Mouse (Mus musculus): ENCODE measurements around the gene Tmem205. TPM values are rescaled to one million over a fixed set of nuclear protein-coding genes. Genes with fewer than 3 reads are reported as not detected.

The Tmem205 gene
- total RNA-seq, 2 experiments from 2014 or later, result 28.1 to 31.6 TPM

DNA sequence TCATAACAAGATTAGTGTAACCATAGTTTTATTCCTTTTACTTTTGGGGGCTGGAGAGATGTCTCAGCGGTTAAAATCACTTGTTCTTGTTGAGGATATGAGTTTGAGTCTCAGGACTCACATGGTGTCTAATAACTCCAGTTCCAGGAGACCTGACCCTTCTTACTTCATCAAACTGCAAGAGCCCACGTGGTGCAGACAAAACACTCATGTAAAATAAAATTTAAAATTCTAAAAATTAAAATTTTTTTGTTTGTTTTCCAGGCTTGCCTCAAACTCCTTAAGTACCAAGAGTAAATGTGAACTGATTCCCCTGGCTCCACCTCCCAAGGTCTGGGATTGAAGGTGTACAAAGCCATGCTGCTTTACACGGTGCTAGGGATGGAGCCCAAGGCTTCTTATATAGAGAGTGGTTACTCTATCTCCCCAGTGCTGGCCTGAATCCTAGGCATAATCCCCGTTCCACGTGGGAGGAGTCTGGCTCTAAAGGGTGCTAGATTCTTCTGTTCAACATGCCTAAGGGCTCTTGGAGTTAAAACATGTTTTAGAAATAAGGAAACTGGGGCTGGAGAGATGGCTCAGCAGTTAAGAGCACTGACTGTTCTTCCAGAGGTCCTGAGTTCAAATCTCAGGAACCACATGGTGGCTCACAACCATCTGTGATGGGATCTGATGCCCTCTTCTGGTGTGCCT, 8.5 kb downstream of the Tmem205 start:
- DNase-seq, result no peak
- intact Hi-C loops (cut with DNase I), result no loop called here

DNA sequence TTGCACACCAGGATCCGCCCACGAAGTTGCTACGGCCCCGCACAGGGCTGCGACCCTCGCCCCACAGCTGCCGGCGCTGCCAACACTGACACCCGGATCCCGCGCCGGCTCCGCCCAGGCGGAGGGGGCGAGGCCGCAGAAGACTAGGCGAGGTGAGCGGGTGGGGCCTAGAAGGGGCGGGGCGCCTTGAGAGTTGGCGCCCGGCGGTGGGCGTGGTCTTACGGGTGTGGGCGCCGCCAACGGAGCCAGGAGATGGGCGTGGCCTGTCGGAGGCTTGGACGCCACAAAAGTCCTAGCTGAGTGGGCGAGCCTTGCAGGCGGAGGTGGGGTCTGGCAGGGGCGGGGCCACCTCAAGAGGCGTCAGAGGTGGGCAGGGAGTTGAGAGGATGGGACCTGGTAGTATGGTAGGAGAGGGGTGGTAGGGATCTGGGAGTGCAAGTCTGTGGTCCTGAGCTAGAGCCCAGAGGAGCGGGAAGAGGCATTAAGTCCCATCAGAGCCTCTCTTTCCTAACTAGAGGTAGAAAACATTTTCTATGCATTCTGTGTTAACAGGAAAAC, 9.2 kb downstream of the Tmem205 start, which contains the start of gene Rab3d:
Gene Rab3d, minus strand, starts transcription at position 158 of the 558 bp plus-strand sequence.
- peak; percentile 97 for DNase-seq
- intact Hi-C loops (cut with DNase I), result no loop called here

- intact Hi-C loops (cut with DNase I), result no loop called here
- peak; percentile 66 for DNase-seq
These were observed 9.8 kb downstream of the Tmem205 start for GRCm38 (mm10) chr9:21917493-21918034.

GRCm38 (mm10) chr9:21916851-21917492, 10.4 kb downstream of the Tmem205 start:
- no peak for DNase-seq
- intact Hi-C loops (cut with DNase I), result no loop called here

- intact Hi-C loops (cut with DNase I), result no loop called here
- DNase-seq, result no peak
These were observed 17.7 kb downstream of the Tmem205 start for GRCm38 (mm10) chr9:21909474-21910223.

- DNase-seq, result no peak
- intact Hi-C loops (cut with DNase I), result no loop called here
These were observed 19.1 kb downstream of the Tmem205 start for GRCm38 (mm10) chr9:21908216-21908615.

DNA sequence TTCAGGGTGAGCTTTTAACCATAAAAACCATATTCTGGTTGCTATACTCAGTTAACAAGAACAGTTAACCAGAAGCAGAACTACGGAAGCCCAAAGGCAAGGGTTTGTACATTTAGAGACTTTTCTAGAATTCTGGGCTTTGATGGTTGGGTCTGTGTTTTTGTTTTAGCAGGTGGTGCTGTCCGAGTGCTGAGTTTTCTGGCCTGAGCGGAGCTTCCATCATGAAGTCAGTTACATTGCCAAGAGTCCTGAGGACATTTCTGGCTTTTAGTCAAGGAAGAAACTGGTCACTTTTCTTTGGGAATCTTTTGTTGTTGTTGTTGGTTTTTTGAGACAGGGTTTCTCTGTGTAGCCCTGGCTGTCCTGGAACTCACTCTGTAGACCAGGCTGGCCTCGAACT, 23.3 kb downstream of the Tmem205 start:
- no peak for DNase-seq
- intact Hi-C loops (cut with DNase I), result no loop called here

DNA sequence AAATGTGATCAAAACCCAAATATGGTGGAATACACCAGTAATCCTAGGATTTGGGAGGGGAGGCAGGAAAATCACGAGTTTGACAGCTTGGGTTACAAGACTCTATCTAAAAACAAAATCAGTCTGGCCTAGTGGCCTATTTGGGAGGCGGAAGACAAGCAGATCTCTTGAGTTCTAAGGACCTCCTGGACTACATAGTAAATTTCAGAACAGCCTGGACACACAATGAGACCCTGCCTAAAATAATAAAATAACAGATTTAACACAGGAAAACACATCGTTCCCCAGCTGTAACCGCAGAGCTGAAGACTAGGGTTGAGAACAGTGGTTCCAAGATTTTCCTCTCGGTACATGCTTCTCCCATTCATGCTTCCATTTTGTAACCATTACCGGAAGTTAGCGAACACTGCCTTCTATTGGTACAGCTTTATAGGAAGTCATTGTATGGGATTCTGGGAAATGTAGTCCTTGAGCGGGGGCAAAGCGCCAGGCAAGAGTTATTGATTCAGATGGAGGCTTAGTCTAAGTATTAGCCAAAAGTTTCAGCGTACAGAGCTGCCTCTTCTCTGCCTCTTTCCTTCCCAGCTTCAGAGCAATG, 26.0 kb downstream of the Tmem205 start:
- intact Hi-C loops (cut with DNase I), result no loop called here
- peak; percentile 68 for DNase-seq

GRCm38 (mm10) chr9:21889229-21889628, 38.1 kb downstream of the Tmem205 start:
- DNase-seq, result no peak
- intact Hi-C loops (cut with DNase I), result no loop called here

GRCm38 (mm10) chr9:21876601-21877000, 50.8 kb downstream of the Tmem205 start:
- intact Hi-C loops (cut with DNase I), result no loop called here
- DNase-seq, result no peak

DNA sequence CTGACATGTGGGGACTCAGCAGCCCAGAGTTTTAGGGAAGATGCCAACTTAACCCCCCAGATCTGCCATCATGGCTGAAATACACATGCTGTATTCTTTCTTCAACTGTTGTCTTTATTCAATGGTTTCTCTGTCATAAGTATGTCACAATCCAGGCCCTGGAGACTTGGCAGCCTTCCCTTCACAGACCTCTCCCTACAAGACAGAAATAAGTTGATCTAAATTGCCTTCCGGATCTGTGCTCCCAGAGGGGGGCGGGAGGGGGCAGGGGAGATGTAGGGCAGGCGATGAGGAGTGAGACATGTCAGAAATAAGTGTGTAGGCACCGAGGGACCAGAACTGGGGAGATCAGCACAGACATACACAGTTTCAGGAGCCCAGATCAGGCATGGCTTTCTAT, 55.2 kb downstream of the Tmem205 start:
- intact Hi-C loops (cut with DNase I), result no loop called here
- DNase-seq, result peak; percentile 34

Other genes starting within 250 kb of the Tmem205 start
- 10 to 100 TPM; 25.2 to 32.4 TPM for gene Ldlr, start 204.1 kb downstream of the Tmem205 start, total RNA-seq (2021)
- gene Spc24, start 167.3 kb downstream of the Tmem205 start, total RNA-seq (2021), result 1 to 10 TPM; 4.9 to 5.9 TPM
- gene Kank2, start 128.8 kb downstream of the Tmem205 start, total RNA-seq (2021), result 1 to 10 TPM; 8.7 to 9.7 TPM
- gene Angptl8, start 92.0 kb downstream of the Tmem205 start, total RNA-seq (2021), result not detected
- gene Dock6, start 74.9 kb downstream of the Tmem205 start, total RNA-seq (2021), result 10 to 100 TPM; 28.9 to 29.2 TPM
- 10 to 100 TPM; 31.1 to 41.1 TPM for gene Rab3d, start 9.4 kb downstream of the Tmem205 start, total RNA-seq (2021)
- 10 to 100 TPM; 18.5 to 20.8 TPM for gene Ccdc159, start 85 bp downstream of the Tmem205 start, total RNA-seq (2021)
- gene Plppr2, start 9.5 kb upstream of the Tmem205 start, total RNA-seq (2021), result 100 to 1,000 TPM; 199 to 225 TPM
- gene Swsap1, start 28.2 kb upstream of the Tmem205 start, total RNA-seq (2021), result 10 to 100 TPM; 11.8 to 12.6 TPM
- 1 to 10 TPM; 1.9 to 2.4 TPM for gene Epor, start 36.0 kb upstream of the Tmem205 start, total RNA-seq (2021)
- 1 to 10 TPM in 1 of 2 experiments, under 1 TPM in 1; 0.90 to 1.4 TPM for gene Rgl3, start 61.9 kb upstream of the Tmem205 start, total RNA-seq (2021)
- gene Ccdc151, start 75.1 kb upstream of the Tmem205 start, total RNA-seq (2021), result 1 to 10 TPM; 6.2 to 6.9 TPM
- 10 to 100 TPM; 89.6 to 95.2 TPM for gene Prkcsh, start 75.2 kb upstream of the Tmem205 start, total RNA-seq (2021)
- gene Elavl3, start 124.5 kb upstream of the Tmem205 start, total RNA-seq (2021), result 100 to 1,000 TPM; 365 to 366 TPM
- not detected for gene Gm49318, start 143.7 kb upstream of the Tmem205 start, total RNA-seq (2021)
- 10 to 100 TPM; 28.6 to 30.1 TPM for gene Zfp653, start 143.8 kb upstream of the Tmem205 start, total RNA-seq (2021)
- 10 to 100 TPM; 43.2 to 44.6 TPM for gene Ecsit, start 157.9 kb upstream of the Tmem205 start, total RNA-seq (2021)
- under 1 TPM in 1 of 2 experiments, not detected in 1; 0.44 TPM for gene Cnn1, start 171.7 kb upstream of the Tmem205 start, total RNA-seq (2021)
- 10 to 100 TPM; 65.7 to 66.6 TPM for gene Elof1, start 189.6 kb upstream of the Tmem205 start, total RNA-seq (2021)
- under 1 TPM; 0.26 to 0.38 TPM for gene Acp5, start 208.2 kb upstream of the Tmem205 start, total RNA-seq (2021)
- gene Pigyl, start 229.3 kb upstream of the Tmem205 start, total RNA-seq (2021), result 10 to 100 TPM; 37.4 to 38.1 TPM